Mouse (Mus musculus): ENCODE measurements at regions not wholly inside any gene's neighbourhood (a gene's known extent, or its start where the extent isn't known, plus 50 kb on each side); places are given as distances from the start of the nearest gene placed in this dataset.
A peak's percentile ranks its signal among the peaks of the same experiment; 100 is the strongest.

DNA sequence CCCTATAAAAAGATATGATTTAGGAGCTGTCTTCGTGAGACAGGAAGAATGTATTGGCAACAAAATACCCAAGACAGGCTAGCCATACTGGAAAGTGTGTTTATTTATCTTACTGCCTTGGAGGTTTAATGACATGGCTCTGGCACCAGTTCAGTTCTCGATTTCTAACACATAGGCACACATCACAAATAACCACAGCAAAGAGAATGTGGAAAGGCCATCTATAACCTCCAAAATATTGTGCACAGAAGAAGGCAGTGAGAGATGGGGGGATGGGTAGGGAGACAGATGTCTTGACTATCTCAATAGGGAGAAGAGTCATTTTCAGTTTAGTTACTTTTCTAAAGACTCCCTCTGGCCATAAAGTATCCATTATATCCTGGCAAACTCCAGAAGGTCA, 90.5 kb downstream of the Minar1 start:
- DNase-seq (ENCODE audit: low read depth, low spot score): no peak

- DNase-seq (ENCODE audit: low read depth, low spot score): no peak
These were observed 98.8 kb downstream of the Minar1 start for GRCm38 (mm10) chr9:89524137-89524536.

GRCm38 (mm10) chr9:89523705-89524104, 99.2 kb downstream of the Minar1 start:
- DNase-seq (ENCODE audit: low read depth, low spot score): no peak

DNA sequence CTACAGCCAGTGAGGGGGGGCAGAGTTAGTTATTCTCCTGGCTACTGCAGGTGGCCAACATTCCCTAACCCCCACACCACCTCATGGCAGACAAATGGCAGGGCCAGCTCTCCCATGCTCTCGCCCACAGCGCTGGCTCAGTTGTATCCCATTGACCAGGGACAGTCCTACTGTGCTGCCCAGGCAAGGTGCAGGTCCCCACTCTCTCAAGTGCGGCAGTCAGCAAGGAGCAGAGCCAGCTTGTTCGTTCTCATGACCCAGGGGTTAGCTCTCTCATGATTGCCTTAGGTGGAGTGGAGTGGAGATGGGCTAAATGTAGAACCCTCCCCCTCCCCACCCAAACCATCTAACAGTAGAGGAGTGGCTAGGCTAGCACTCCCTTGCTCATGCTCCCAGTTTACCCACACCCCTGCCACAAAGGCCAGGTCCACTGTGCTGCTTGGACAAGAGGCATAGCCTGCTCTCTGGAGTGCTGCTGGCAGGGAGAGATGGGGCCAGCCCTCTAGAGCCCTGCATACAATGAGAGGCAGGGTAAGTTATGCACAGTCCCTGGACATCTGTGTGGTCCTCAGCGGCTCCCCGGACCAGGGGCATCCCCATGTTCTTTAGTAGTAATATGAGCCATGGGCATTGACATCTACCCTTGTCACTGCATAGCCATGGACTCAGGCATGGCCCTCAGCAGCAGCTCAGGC, 114.4 kb downstream of the Minar1 start:
- no peak for DNase-seq (ENCODE audit: low read depth, low spot score)

DNA sequence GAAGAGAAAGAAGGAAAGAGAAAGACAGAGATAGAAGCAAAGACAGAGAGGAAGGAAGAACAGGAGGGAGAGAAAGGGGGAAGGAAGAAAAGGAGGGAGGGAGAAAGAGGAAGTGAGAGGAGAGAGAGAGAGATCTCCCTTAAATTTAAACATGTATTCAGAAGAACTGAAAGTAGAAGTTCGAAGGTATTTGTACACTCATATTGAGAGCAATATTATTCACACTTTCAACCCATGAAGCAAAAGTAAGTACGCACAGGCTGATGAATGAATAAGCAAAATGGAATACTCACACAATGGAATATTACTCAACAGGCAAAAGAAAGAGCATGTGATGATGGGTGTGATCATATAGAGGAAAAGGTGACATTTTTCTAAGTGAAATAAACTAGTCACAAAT, 120.8 kb downstream of the Minar1 start:
- no peak for DNase-seq (ENCODE audit: low read depth, low spot score)

GRCm38 (mm10) chr9:89497399-89497749, 125.6 kb downstream of the Minar1 start:
- DNase-seq (ENCODE audit: low read depth, low spot score): peak; percentile 23

DNA sequence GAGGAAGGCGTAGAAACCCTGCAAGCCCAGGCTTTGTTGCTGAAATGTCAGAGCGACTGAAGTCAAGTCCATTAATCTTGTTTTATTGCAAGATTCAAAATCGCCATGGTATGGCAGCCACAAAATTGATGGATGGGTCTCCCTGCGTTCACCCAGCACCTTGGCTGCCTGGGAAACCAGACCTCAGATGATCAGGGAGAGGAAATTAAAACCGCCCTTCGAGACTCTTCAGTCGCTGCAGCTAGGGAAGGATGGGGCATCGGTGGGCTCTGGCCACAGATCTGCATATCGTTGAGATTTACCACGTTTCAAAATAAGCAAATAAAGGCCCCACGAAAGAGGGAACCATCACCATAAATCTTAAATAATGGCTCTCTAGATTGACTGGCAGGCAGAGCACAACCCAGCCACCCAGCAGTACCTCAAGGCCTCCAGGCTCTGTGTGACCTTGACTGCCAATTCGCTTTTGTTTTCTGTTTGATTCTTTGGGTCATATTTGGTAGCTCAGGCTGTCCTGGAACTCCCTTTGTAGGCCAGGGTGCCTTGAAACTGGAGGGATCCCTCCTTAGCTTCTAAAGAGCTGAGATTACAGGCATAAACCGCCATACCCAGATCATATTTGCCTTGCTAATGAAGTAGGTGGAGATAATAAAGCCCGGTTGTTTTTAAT, 126.1 kb downstream of the Minar1 start:
- DNase-seq (ENCODE audit: low read depth, low spot score): peak; percentile 51

- DNase-seq (ENCODE audit: low read depth, low spot score): no peak
These were observed 135.3 kb downstream of the Minar1 start for GRCm38 (mm10) chr9:89487601-89488000.

- DNase-seq (ENCODE audit: low read depth, low spot score): no peak
These were observed 143.5 kb downstream of the Minar1 start for GRCm38 (mm10) chr9:89479406-89479805.

- DNase-seq (ENCODE audit: low read depth, low spot score): peak; percentile 46
These were observed 161.7 kb downstream of the Minar1 start for GRCm38 (mm10) chr9:89461190-89461589.

- DNase-seq (ENCODE audit: low read depth, low spot score): peak; percentile 20
These were observed 166.3 kb downstream of the Minar1 start for GRCm38 (mm10) chr9:89456666-89457065.

GRCm38 (mm10) chr9:89449656-89450055, 173.3 kb downstream of the Minar1 start:
- peak; percentile 37 for DNase-seq (ENCODE audit: low read depth, low spot score)
